Mouse (Mus musculus): Measurements from ENCODE around the gene Esm1. TPM values are rescaled to one million over a fixed set of nuclear protein-coding genes. Genes with fewer than 3 reads are reported as not detected.

Gene Esm1
- total RNA-seq (2022) = under 1 TPM in 2 of 4 experiments, not detected in 2; 0.17 to 0.53 TPM

DNA sequence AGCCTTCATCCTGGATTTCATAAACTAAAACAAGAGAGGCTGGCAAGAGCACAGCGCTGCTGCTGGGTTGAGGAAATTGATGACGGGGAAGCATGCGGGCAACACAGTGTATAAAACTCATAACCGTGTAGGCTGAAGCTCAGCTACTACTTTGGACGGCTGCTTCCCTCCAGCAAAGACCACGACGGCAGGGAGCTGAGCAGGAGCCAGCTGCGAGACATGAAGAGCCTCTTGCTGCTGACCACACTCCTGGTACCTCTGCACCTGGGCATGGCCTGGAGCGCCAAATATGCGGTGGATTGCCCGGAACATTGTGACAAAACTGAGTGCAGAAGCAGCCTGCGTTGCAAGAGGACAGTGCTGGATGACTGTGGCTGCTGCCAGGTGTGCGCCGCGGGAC lies at the start of gene Esm1:
TSS of gene Esm1 (plus strand) at position 36 of the 400 bp plus-strand sequence.
- DNase-seq (ENCODE audit: low spot score in 2 of 2) = no peak

GRCm38 (mm10) chr13:113164252-113165005 lies 45.0 kb upstream of the Esm1 start:
- DNase-seq (ENCODE audit: low spot score in 2 of 2) = no peak

DNA sequence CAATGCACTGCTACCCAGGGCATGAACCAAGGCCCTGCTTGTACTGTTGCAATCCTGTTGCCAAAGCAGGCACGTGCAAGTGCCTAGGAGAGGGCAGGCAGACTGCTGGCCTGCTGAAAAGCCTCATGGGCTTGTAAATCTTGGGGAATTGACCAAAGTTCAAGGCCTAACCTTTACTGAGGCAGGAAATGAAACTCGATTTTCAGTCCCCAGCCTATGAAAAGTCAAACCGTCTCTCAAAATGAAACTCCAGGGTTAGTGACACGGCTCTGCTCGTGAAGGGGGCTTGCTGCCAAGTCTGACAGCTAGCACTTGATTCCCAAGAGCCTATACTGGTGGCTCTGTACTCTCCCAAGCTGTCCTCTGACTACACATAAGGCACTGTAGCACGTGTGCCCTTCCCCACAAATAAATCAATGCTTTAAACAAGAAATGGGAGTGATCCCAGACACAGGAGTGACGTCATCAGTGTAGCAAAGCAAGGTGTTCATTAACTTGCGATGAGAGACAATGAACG lies 41.4 kb upstream of the Esm1 start:
- DNase-seq (ENCODE audit: low spot score in 2 of 2) = no peak

- DNase-seq (ENCODE audit: low spot score in 2 of 2) = no peak
Measured at GRCm38 (mm10) chr13:113170256-113170655, 39.2 kb upstream of the Esm1 start.

DNA sequence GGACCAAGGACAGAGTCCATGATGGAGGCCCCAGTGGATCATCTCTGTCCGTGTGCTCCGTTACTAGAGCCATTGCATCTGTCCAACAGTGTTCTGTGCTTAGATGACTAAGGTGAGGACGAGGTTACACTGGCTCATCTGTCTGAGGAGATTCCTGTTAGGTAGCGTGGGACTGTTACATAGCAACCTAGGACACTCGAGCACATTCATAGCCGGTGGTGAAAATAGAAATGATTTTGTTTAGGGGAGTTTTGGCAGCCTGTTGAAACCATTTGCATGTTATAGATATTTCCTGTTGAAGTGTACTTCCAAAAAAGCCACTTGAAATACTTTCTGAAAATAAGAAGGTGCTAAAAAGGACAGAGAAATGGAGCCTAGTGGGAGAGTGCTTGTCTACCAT lies 35.3 kb upstream of the Esm1 start:
- peak in 1 of 2 experiments; percentile 9 for DNase-seq (ENCODE audit: low spot score in 2 of 2)

DNA sequence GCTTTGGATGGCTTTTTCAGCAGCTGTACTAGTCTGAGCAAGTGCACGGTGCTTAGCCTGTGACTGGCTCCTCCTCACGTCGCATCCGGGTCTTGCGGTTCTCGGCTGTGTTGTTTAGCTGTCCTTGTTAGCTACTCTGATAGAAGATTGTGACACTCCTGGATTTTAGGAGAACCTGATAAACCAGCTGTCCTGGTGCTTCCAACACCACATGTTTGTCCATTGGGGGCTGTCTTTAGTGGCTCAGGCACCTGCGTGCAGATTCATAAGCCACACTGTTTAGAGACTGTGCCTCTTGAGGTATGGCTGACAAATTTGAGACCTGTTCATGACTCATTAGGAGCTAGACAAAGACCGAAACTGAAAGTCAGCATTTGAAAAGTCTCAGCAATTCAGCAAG lies 26.1 kb upstream of the Esm1 start:
- DNase-seq (ENCODE audit: low spot score in 2 of 2) = no peak

DNA sequence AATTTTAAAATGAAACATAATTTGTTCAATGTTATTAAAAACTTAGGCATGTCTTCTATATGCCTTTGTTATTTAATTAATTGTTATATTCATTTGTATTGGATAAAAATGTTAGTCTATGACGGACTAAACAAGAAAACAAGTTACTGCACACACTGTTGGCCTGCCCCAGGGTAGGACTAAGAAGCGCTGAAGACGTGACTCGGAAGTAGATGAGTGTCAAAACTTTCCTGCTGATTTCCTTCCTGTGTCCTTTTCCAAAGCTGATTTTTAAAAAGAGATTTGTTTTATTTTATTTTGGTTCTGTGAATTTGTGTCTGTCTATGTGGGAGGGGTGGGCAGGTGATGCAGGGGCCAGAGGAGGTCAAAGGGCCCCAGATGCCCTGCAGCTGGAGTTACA lies 25.7 kb upstream of the Esm1 start:
- no peak for DNase-seq (ENCODE audit: low spot score in 2 of 2)

- no peak for DNase-seq (ENCODE audit: low spot score in 2 of 2)
Measured at GRCm38 (mm10) chr13:113196808-113197674, 12.4 kb upstream of the Esm1 start.

- DNase-seq (ENCODE audit: low spot score in 2 of 2) = no peak
Measured at GRCm38 (mm10) chr13:113197872-113198502, 11.5 kb upstream of the Esm1 start.

DNA sequence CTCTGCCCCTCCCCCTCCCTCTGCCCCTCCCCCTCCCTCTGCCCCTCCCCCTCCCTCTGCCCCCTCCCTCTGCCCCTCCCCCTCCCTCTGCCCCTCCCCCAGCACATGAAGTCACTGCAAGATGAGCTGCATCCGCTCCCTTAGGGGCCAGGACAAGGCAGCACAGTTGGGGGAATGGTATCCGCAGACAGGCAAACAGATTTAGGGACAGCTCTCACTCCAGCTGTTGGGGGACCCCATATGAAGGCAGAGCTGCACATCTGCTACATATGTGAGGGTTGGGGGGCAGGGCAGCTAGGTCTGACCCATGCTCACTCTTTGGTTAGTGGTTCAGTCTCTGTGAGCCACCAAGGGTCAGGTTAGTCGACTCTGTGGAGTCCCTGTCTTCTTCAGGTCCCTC lies 10.1 kb upstream of the Esm1 start:
- no peak for DNase-seq (ENCODE audit: low spot score in 2 of 2)

DNA sequence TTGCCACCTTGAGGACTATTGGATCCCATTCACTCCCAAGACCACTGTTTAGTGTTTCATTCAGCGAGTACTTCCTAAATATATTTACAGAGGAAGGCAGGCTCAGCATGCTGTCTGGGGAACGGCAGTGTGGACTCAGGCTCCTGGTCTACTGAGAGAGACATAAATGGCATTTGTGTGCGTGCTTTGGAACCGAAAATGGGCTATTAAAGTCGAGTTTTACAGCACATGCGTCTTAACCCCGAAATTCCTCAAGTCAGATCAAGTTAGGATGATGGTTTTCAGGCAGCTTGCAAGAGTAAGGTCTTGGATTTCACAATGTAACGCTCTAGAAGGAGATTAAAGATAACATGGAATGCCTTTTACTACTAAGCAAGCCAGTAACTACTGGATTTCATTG lies 8.7 kb upstream of the Esm1 start:
- no peak for DNase-seq (ENCODE audit: low spot score in 2 of 2)

- DNase-seq (ENCODE audit: low spot score in 2 of 2) = no peak
Measured at GRCm38 (mm10) chr13:113201631-113202030, 7.8 kb upstream of the Esm1 start.

GRCm38 (mm10) chr13:113202184-113202583 lies 7.3 kb upstream of the Esm1 start:
- no peak for DNase-seq (ENCODE audit: low spot score in 2 of 2)

- DNase-seq (ENCODE audit: low spot score in 2 of 2) = no peak
Measured at GRCm38 (mm10) chr13:113203146-113203545, 6.3 kb upstream of the Esm1 start.

- DNase-seq (ENCODE audit: low spot score in 2 of 2) = no peak
Measured at GRCm38 (mm10) chr13:113205346-113205745, 4.1 kb upstream of the Esm1 start.

- DNase-seq (ENCODE audit: low spot score in 2 of 2) = no peak
Measured at GRCm38 (mm10) chr13:113211345-113211744, 1.9 kb downstream of the Esm1 start.

DNA sequence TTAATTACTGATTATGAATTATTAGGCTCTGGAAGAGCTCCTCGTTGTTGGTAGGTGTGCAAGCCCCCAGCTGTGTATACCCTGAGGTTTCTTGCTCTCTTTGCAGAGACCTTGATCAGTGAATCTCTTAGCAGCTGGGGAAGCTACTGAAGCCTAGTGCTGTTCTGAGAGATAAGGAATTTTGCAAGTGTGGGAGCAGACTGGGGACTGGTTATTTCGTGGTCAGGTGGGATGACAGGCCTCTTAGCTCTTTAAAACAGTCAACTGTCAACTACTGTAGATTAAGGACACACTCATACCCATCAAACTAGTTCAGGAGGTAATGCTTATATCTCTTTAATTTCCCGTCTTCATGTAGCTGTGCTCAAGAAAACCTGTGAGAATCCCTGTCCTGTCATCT lies 2.9 kb downstream of the Esm1 start:
- DNase-seq (ENCODE audit: low spot score in 2 of 2) = no peak

GRCm38 (mm10) chr13:113213865-113214264 lies 4.4 kb downstream of the Esm1 start:
- DNase-seq (ENCODE audit: low spot score in 2 of 2) = no peak

GRCm38 (mm10) chr13:113221851-113222250 lies 12.4 kb downstream of the Esm1 start:
- DNase-seq (ENCODE audit: low spot score in 2 of 2) = no peak

GRCm38 (mm10) chr13:113224105-113224504 lies 14.6 kb downstream of the Esm1 start:
- peak in 1 of 2 experiments; percentile 54 for DNase-seq (ENCODE audit: low spot score in 2 of 2)

DNA sequence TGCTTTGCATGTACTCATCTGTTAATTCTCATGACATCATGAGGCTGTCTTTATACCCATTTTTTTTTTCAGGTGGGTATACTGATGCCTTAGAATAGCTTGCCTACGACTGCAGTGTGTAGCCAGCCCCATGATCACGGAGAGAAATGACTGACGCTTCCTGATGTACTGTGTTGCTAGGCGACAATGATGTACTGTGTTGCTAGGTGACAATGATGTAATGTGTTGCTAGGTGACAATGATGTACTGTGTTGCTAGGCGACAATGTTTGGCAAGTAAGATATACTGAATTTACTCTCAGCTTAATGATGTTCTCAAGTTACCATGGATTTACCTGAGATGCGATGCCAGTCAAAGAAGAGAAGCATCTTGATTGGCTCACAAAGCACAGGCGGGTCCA lies 16.4 kb downstream of the Esm1 start, which contains the start of gene Gzmk:
TSS of gene Gzmk (minus strand) at position 98 of the 400 bp plus-strand sequence.
- peak in 1 of 2 experiments; percentile 66 for DNase-seq (ENCODE audit: low spot score in 2 of 2)

DNA sequence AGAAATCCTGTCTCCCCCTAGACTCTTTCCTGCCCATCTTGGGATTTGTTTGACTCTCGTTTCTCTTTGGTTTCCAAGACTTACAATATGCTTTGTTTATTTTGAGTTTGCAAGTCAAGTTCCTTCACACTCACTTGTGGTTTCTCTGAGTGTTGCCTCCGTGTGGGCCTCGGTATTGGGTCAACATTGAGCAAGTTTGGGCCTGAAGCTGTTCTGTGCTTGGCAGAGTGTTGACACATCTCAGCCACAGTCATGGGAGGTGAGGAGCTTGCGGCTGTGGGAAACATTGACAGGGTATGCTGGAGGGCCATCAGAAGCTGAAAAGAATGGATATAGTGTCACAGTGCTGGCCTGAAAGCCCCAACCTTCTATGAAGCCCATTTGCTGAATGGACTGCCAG lies 17.6 kb downstream of the Esm1 start:
- no peak for DNase-seq (ENCODE audit: low spot score in 2 of 2)

All from left cerebral cortex, adult 8-10 months (tissue).